Mouse (Mus musculus) limb, embryonic 12.5 days (tissue): ENCODE results near the gene C2cd3. TPM values are rescaled to one million over a fixed set of nuclear protein-coding genes. Genes with fewer than 3 reads are reported as not detected.

ENCODE experiments used
- ATAC-seq: fragments of 200-750 bp; cut with Nextera tagmentation; 2 replicates; pipeline ENCODE4 v1.8.0; 2017; ENCODE audit warnings: low read depth, moderate TSS enrichment; ENCODE audit not compliant: insufficient number of reproducible peaks, insufficient read depth, low FRiP score, low TSS enrichment
- H3K27ac ChIP-seq: fragments of 300-500 bp; sonication (generic); 2 replicates; pipeline ENCODE4 v1.5.1; 2016; ENCODE audit warnings: mild to moderate bottlenecking, moderate library complexity
- H3K27me3 ChIP-seq: fragments of 300-500 bp; sonication (generic); 2 replicates; pipeline ENCODE4 v1.6.1; 2016; ENCODE audit warnings: mild to moderate bottlenecking, moderate library complexity
- H3K36me3 ChIP-seq: fragments of 300-500 bp; sonication (generic); 2 replicates; pipeline ENCODE4 v1.6.1; 2016; ENCODE audit warnings: mild to moderate bottlenecking, moderate library complexity
- H3K4me1 ChIP-seq: fragments of 300-500 bp; sonication (generic); replicated peaks from 2 replicates; pipeline ENCODE4 v1.6.1; 2016
- H3K4me2 ChIP-seq: fragments of 300-500 bp; sonication (generic); 2 replicates; pipeline ENCODE4 v1.6.1; 2016; ENCODE audit warnings: mild to moderate bottlenecking, moderate library complexity
- H3K4me3 ChIP-seq: fragments of 300-500 bp; sonication (generic); replicated peaks from 2 replicates; pipeline ENCODE4 v1.5.1; 2016; ENCODE audit warnings: mild to moderate bottlenecking
- H3K9ac ChIP-seq: fragments of 300-500 bp; sonication (generic); replicated peaks from 2 replicates; pipeline ENCODE4 v1.6.1; 2016; ENCODE audit warnings: mild to moderate bottlenecking, moderate library complexity
- H3K9me3 ChIP-seq: fragments of 300-500 bp; sonication (generic); 2 replicates; pipeline ENCODE4 v1.6.1; 2016; ENCODE audit warnings: mild to moderate bottlenecking, moderate library complexity
- WGBS: fragments of 180-500 bp; shearing (Covaris S2); methylation state at CpG from one replicate; pipeline ENCODE4 v1.1.7; 2016; 5-methylcytosine and 5-hydroxymethylcytosine counted together
- polyA plus RNA-seq: library from polyadenylated mRNA; unstranded; fragments of >200 nt; fragmentation: Nextera tagmentation; extraction: Ambion mirVana; gene quantifications from 2 replicates; pipeline ENCODE4 v1.2.1, GENCODE M21; 2016

C2cd3 gene
- polyA plus RNA-seq, 1 experiment from 2014 or later: 37.7 TPM

DNA sequence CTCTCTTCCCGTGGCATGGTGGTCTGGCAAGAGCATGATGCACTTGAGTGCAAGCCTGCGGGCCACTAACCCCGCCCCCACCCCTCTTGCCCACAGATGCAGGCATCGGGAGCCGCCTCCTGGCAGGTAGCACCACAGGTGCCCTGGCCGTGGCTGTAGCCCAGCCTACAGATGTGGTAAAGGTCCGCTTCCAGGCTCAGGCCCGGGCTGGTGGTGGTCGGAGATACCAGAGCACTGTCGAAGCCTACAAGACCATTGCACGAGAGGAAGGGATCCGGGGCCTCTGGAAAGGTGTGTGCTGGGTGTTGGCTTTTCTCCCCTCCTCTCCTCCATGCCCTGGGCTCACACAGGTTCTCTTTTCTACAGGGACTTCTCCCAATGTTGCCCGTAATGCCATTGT is 125.9 kb downstream of the C2cd3 start:
- H3K4me2 ChIP-seq: no peak overlapping the region
- no peak overlapping the region for H3K9ac ChIP-seq
- no peak for ATAC-seq
- H3K9me3 ChIP-seq: no peaks in the 10 kb centered on the region
- 91% methylated on average over 13 of the region's 13 CpGs for WGBS
- peaks cover 38% of the 10 kb centered on the region for H3K36me3 ChIP-seq
- H3K27me3 ChIP-seq: no peaks in the 10 kb centered on the region; the same call in 1 of the 2 replicates
- H3K4me1 ChIP-seq: peaks cover 40% of the 10 kb centered on the region
- H3K4me3 ChIP-seq: no peak overlapping the region
- H3K27ac ChIP-seq: no peak overlapping the region

DNA sequence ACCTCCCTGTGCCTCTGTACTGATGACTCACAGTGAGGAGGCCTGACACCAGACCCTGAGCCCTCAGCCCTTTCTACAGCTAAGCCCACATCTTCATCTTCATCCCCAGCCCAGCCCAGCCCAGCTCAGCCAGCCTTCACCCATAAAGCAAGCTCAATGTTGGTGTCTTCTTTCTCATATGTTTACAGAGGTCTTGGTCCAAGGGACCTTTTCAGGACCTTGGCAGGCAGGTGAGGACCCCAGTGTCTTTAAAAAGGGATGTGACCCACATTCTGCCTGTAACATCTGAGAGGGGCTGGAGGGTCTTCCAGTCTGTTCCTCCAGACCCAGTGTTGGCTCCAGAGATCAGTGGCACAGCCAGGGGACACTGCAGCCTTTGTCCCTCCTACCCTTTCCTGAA is 127.4 kb downstream of the C2cd3 start:
- no peak overlapping the region for H3K4me3 ChIP-seq
- H3K4me2 ChIP-seq: no peak overlapping the region
- H3K36me3 ChIP-seq: peaks cover 38% of the 10 kb centered on the region
- H3K9me3 ChIP-seq: no peaks in the 10 kb centered on the region
- ATAC-seq: no peak
- H3K27ac ChIP-seq: no peak overlapping the region
- H3K9ac ChIP-seq: no peak overlapping the region
- no peaks in the 10 kb centered on the region; the same call in 1 of the 2 replicates for H3K27me3 ChIP-seq
- H3K4me1 ChIP-seq: peaks cover 25% of the 10 kb centered on the region

DNA sequence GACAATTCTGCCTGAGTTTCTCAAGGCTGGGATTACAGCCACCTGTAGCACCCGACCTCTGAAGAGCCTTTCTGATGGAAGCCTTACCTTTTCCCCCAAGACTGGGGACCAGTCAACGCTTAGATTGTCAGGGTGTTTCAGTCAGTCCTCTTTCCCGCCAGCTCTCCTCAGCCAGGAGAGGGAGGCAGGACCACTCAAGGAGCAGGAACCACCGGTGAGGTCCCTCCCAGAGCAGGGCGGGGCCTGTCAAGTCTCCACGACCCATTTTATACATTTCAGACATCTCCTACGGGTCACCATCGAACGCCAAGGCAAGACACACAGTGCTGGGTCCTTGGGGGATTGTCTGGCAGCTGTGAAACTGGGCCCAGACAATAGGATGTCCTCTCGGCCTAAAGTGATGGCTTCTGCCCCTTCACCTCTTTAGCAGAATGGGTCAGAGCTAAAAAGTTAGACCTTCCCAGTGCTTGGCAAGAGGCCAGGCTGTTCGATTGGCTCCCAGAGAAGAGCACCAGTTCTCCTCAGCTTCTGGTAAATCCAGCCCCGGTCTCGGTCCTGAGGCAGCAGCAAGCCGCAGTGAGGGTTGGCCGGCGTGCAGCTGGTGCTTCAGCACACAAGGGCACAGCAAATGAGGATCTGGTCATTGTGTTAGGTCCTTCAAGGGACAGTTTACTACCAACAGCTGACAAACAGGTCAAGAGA is 128.4 kb downstream of the C2cd3 start:
- Histone ChIP-seq H3K9ac (no peak overlapping the region), H3K4me3 (no peak overlapping the region), H3K4me2 (no peak overlapping the region), H3K36me3 (peaks cover 38% of the 10 kb centered on the region), H3K27ac (no peak overlapping the region), H3K4me1 (peaks cover 15% of the 10 kb centered on the region), H3K9me3 (no peaks in the 10 kb centered on the region), H3K27me3 (no peaks in the 10 kb centered on the region; the same call in 1 of the 2 replicates)
- WGBS: 70% methylated on average over 16 of the region's 16 CpGs
- no peak for ATAC-seq

DNA sequence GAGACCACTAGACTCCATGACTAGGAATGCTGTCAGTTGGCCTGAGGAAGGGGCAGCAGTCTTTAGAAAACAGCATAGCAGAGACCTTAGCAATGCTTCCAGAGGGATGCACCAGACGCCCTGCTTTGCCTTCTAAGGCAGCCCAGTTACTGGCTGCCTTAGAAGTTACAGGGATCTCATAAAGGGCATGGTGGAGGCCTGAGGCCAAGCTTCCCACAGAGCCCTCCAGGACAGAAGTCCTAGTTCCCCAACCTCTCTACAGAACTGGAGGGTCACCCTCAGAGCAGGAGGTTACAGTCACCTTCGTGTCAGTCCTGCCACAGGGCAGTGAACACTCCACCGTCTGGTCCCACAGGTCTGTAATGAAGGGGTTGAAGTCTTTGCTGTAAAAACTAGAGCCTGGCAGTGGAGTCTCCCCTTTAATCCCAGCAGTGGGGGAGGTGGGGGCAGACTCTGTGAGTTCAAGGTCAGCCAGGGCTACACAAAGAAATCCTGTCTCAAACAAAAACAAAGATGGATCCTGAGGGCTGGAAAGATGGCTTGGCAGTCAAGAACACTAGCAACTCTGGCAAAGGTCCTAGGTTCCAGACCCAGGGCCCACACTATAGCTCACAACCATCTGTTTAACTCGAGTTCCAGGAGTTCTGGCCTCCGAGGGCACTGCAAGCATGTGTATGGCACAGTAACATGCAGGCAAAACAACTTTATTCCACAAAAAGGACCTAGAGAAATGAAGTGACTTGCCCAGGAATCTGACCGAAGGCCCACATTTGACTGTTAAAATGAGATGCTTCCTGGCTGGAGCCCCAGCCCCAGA is 129.2 kb downstream of the C2cd3 start:
- no peak overlapping the region for H3K4me3 ChIP-seq
- no peaks in the 10 kb centered on the region; the same call in 1 of the 2 replicates for H3K27me3 ChIP-seq
- no peak overlapping the region for H3K27ac ChIP-seq
- no peaks in the 10 kb centered on the region for H3K9me3 ChIP-seq
- H3K4me2 ChIP-seq: no peak overlapping the region
- no peak overlapping the region for H3K9ac ChIP-seq
- H3K4me1 ChIP-seq: peaks cover 7% of the 10 kb centered on the region
- peaks cover 38% of the 10 kb centered on the region for H3K36me3 ChIP-seq
- no peak for ATAC-seq
- WGBS: 67% methylated on average over 6 of the region's 6 CpGs

DNA sequence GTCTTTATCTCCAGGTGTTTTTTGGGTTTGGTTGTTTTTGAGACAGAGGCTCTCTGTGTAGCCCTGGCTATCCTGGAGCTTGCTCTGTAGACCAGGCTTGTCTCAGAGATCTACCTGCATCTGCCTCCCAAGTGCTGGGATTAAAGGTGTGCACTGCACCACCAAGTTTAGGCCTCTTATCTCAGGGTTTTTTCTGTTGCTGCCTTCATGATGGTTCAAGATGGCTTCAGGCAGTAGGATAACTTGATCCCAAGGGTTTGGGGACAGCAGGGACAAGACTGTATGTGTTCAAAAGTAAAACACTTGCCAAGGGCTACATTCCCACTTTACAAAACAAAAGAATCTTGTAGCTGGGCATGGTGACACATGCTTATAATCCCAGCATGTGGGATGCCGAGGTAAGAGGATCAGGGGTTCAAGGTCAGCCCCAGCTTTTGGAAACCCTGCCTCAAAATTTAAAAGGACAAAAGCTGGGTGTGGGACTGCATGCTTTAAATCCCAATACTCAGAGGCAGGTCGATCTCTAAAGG is 129.9 kb downstream of the C2cd3 start:
- 73% methylated on average over 2 of the region's 2 CpGs for WGBS
- ATAC-seq: no peak
- H3K4me3 ChIP-seq: no peak overlapping the region

DNA sequence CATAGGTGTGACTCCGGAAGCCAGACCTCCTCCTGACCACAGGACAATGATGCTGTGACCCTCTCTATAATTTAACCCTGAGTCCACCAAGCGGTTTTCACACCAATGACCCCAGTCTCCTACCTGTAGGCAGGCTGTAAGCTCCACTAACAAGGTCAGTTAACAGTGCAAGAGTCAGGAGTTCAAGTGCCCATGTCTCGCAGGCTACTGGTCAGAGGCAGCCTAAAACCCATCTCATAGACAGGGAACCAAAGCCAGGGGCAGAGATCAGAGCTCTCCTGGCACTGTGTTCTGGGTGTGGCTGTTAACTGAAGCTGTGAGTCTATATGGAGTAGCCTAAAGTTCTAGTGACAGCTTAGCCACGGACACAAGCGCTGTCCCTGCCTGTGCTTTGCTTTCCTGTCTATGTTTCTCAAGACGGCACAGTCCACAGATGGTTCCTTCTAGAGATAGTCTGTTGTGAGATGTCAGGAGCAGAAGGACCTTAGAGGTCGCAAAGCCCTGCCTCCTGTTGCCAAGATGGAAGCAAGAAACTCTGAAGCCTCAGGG is 130.4 kb downstream of the C2cd3 start:
- Histone ChIP-seq H3K27me3 (no peaks in the 10 kb centered on the region; the same call in 1 of the 2 replicates), H3K9ac (no peak overlapping the region), H3K4me3 (no peak overlapping the region), H3K27ac (no peak overlapping the region), H3K9me3 (no peaks in the 10 kb centered on the region), H3K4me1 (no peaks in the 10 kb centered on the region), H3K36me3 (peaks cover 30% of the 10 kb centered on the region), H3K4me2 (no peak overlapping the region)
- no peak for ATAC-seq
- WGBS: 82% methylated on average over 7 of the region's 7 CpGs

More for the DNA sequence above, 129.9 kb downstream of the C2cd3 start:
- H3K9me3 ChIP-seq: no peaks in the 10 kb centered on the region
- no peak overlapping the region for H3K4me2 ChIP-seq
- H3K27ac ChIP-seq: no peak overlapping the region
- H3K9ac ChIP-seq: no peak overlapping the region
- peaks cover 35% of the 10 kb centered on the region for H3K36me3 ChIP-seq
- H3K27me3 ChIP-seq: no peaks in the 10 kb centered on the region; the same call in 1 of the 2 replicates
- H3K4me1 ChIP-seq: peaks cover under 1% of the 10 kb centered on the region; the same call in 1 of the 2 replicates

DNA sequence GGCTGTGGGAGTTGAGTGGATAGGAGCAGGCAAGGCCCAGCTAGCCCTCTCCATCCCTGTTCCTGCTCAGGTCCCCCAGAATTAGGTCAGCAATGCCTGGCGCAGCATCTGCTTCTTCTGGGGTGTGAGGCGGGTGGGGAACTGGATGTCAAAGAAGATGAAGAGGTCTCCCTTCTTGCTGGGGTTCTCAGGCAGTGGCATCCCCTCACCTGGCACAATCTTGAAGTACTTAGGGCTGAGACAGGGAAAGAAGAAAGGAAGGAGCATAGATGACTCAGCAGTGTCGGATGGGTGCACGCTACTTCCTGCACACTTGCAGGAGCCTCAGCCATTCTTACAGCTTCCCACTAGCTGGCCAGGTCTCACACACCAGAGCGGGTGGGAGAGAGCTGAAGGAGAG is 131.0 kb downstream of the C2cd3 start:
- Histone ChIP-seq H3K36me3 (peaks cover 23% of the 10 kb centered on the region), H3K27me3 (no peaks in the 10 kb centered on the region; the same call in 1 of the 2 replicates), H3K4me2 (no peak overlapping the region), H3K4me3 (no peak overlapping the region), H3K9ac (no peak overlapping the region), H3K9me3 (no peaks in the 10 kb centered on the region), H3K4me1 (peaks cover 5% of the 10 kb centered on the region; the same call in 1 of the 2 replicates), H3K27ac (no peak overlapping the region)
- WGBS: 84% methylated on average over 5 of the region's 5 CpGs
- ATAC-seq: no peak

DNA sequence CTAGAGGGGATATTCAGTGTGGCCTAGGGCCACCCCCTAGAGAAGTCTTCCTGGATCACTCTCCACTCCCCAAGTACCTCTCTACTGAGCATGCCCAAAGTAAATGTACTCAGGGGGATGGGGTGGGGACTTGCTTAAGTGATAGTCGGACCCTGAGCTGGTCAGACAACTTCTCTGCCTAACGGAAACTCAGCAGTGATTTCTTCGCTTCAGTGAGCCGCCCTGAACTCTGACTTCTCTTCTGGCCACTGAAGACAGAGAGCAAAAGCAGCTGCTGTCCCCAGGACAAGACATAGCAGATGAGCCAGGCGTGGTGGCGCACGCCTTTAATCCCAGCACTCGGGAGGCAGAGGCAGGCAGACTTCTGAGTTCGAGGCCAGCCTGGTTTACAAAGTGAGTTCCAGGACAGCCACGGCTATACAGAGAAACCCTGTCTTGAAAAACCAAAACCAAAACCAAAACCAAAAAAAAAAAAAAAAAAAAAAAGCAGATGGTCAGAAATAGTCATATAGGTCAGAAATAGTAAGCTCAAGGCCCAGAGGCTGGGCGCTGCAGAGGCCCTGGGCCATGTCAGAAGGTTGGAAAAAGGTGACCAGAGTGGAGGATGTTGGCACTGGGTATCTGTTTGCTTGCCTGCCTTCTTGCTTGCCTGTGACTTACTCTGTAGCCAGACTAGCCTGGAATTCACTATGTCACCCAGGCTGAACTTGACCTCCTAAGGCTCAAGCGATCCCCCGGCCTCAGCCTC is 132.9 kb downstream of the C2cd3 start:
- Histone ChIP-seq H3K9me3 (no peaks in the 10 kb centered on the region), H3K4me2 (no peak overlapping the region), H3K4me1 (peaks cover 13% of the 10 kb centered on the region), H3K9ac (no peak overlapping the region), H3K4me3 (no peak overlapping the region), H3K27ac (no peak overlapping the region), H3K36me3 (peaks cover 5% of the 10 kb centered on the region), H3K27me3 (no peaks in the 10 kb centered on the region)
- no peak for ATAC-seq
- 81% methylated on average over 13 of the region's 13 CpGs for WGBS

DNA sequence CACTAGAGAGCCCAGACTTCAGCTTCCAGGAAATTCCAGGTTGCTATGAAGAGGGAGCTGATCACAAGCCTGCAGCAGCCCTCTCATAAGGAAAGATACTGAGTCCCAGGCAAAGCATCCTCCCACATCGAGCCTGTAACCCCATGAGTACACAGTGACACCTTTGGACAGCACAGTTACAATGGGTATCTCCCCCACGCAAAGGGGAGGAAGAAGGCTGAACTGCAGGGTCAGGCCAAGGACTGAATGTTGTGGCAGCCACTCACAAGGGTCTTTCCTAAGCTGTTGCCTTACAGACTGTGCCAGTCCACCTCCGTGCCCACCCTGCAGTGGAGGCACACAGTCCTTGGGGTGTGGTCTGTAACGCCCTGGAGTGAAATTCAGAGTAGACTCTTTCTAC is 134.5 kb downstream of the C2cd3 start:
- Histone ChIP-seq H3K27ac (no peak overlapping the region), H3K4me2 (no peak overlapping the region), H3K9ac (no peak overlapping the region), H3K9me3 (no peaks in the 10 kb centered on the region), H3K4me1 (peaks cover 13% of the 10 kb centered on the region), H3K27me3 (peaks cover 7% of the 10 kb centered on the region; the same call in 1 of the 2 replicates), H3K36me3 (no peaks in the 10 kb centered on the region), H3K4me3 (no peak overlapping the region)
- ATAC-seq: no peak
- WGBS: 75% methylated on average over 4 of the region's 4 CpGs

DNA sequence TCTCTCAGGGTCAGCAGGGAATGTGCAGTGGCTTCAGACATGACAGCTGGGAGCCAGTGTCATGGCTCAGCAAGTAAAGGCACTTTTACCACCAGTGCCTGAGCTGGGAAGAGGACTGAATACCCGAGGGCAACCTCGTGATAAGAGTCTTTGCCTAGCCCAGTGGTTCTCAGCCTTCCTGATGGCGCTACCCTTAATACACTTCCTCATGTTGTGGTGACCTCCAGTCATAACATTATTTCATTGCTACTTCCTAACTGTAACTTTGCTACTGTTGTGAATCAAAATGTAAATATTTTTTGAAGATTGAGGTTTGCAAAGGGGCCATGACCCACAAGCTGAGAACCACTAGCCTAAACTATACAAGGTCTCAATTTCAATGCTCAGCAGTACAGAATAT is 136.6 kb downstream of the C2cd3 start:
- Histone ChIP-seq H3K27me3 (peaks cover 14% of the 10 kb centered on the region; the same call in 1 of the 2 replicates), H3K4me1 (peaks cover 13% of the 10 kb centered on the region), H3K4me2 (no peak overlapping the region), H3K9ac (no peak overlapping the region), H3K4me3 (no peak overlapping the region), H3K36me3 (no peaks in the 10 kb centered on the region), H3K27ac (no peak overlapping the region), H3K9me3 (no peaks in the 10 kb centered on the region)
- no peak for ATAC-seq
- 51% methylated on average over 3 of the region's 3 CpGs for whole genome bisulfite sequencing
